Mouse (Mus musculus): ENCODE measurements around the gene Ston1.

The Ston1 gene

DNA sequence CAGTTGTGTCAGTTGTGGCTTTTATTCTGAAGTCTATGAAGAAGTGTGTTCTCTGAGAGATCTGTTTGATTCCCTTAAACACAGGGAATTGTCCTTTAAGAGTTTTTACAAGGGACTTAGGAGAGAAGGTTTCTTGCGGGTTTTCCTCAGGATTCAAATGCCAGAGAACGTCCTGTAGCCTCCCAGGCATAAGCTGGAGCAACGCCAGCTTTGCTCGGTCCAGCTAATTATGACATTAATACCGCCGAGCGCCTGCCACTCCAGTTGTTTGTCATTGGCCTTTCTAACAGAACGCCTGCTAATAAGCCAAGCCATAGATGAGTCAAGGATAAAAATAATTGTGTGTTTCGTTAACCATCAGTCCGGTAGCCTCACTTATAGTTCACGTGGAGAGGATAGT is 90.7 kb downstream of the Ston1 start:
- DNase-seq = no peak

DNA sequence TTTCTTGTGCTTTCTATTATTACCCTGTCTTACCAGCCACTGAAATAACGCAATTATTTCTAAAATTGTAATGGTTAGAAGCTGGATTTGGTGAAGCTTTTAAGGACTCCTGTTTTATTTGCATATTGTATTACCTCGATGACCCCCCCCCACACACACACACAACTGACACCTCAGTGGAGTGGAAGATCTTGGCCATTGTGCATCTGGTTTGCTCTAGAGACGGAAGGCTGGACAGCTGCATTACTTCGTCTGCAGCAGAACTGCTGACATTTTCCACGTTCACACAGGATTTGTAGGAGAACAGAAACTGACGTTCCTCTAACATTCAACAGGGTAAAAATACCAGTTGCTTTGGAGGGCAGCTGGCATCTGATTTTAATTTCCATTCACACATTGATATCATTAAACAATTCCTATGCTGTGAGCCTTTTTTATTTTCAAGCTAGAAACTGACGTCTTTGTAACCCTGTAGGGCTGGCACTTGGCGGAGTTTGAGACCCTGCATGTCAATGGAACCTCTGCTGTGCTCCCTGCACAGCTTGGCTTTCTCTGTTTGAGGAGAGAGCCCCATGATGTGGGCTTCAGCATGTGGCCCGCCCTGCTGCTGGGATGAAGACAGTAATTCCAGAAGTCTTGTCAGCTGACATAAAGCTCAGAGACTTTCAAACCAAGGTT is 99.3 kb downstream of the Ston1 start:
- DNase-seq = no peak

DNA sequence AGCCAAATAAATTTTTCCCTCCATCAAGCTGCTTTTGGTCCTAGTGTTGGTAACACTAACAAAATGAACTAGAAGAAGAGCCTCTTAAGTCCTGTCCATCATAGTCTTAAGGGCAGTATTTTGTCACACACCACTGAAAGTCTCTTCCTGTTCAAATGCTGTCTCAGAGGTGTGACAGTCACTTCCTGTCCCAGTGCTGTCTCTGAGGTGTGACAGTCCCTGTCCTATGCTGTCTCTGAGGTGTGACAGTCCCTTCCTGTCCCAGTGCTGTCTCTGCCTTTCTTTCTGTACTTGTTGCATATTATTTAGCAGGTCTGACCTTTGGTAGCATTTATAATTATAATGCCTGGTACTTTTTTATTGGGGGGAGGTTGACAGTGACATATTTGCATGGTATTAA is 103.4 kb downstream of the Ston1 start:
- DNase-seq = no peak

DNA sequence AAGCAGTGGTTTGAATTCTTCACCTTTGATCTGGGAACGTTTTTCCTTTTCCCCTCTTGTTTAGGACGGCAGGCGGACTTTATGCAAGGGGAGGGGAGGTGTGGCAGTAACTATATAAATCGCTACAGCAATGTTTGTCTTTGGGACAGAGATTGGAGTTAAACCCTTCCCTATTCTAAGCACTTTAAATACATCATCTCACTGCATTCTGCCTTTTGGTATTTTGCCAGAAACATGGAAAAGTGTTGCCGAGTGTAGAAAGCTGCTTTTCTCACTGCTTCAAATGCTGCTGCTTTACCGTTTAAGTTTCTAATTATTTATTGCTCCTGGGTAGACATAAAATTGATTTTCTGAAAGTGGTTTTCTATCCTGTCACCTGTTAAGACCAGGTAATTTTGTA is 104.9 kb downstream of the Ston1 start:
- no peak for DNase-seq

DNA sequence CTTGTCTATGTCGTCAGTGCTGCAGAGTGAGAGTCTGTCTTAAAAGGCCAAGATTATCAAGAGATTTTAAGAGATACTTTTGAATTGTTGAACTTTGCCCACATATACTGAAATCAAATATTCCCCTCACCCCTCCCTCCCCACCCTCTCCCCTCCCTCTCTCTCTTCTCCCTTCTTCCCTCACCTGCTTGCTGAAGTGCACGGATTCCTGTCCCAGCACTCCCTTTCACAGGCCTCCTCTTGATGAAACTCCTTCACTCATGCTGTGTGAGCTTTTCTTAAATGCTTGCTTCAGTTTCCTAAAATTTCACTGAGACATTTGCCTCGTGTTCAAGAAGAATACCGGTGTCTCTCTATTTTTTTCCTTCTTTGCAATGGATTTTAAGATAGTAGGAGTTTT is 105.6 kb downstream of the Ston1 start:
- DNase-seq = no peak

DNA sequence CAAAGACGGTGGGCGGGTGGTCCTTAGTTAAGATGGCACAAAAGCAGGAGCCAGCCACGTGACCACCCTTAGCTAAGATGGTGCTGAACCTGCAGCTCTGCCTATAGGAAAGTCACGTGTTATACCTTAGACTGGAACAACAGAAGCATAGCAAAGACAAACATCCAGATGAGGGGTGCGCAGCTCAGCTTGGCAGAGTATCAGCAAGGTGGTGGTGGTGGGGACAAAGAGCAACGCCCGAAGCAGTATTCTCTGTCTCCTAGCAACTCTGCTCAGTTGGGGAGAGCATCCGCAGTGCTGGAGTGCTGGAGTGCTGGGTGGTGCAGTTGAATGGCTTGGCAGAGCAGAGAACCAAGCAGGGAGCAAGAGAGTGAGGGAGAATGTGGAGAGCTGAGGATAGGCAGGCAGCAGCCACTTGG is 108.8 kb downstream of the Ston1 start:
- DNase-seq = no peak
